31 mouse cellular contexts compared by ENCODE assay signal in genomic region chr11:21374096-21374495, GRCm38 (mm10). TPM values are rescaled to one million over a fixed set of nuclear protein-coding genes. Genes with fewer than 3 reads are reported as not detected.
DNase-seq lines count a peak whose midpoint lies in the region; ATAC-seq and TF ChIP-seq lines count a peak whose summit lies in the region.
"Had no signal": no experiment of that assay in that cellular context is flagged by ENCODE, and none has a peak within 500 bp of the region (broad histone marks: within the 10 kb centered on the region; RNA-seq: fewer than 3 reads in every experiment).

No protein-coding gene starts in this region.

- H3K4me2 ChIP-seq in hindbrain, postnatal 0 days (ENCODE audit: low read depth, low read length): no peak overlapping the region
- H3K4me2 ChIP-seq in hindbrain, embryonic 13.5 days: no peak overlapping the region
- no peak overlapping the region for H3K4me2 ChIP-seq in kidney, embryonic 14.5 days (replicated peaks; ENCODE audit: low read depth, low read length)
- H3K4me2 ChIP-seq in liver, postnatal 0 days (ENCODE audit: low read depth, low read length): no peak overlapping the region
- H3K4me2 ChIP-seq: embryonic facial prominence, embryonic 12.5 days; heart, embryonic 11.5 days; intestine, embryonic 15.5 days; limb, embryonic 15.5 days; lung, embryonic 14.5 days; midbrain, embryonic 15.5 days had no signal

- H3K36me3 ChIP-seq in hindbrain, postnatal 0 days (ENCODE audit: insufficient read depth, low read length): no peaks in the 10 kb centered on the region
- H3K36me3 ChIP-seq in hindbrain, embryonic 13.5 days: no peaks in the 10 kb centered on the region
- H3K36me3 ChIP-seq in kidney, embryonic 14.5 days (ENCODE audit: control insufficient read depth, insufficient read depth, low read length): no peaks in the 10 kb centered on the region
- no peaks in the 10 kb centered on the region for H3K36me3 ChIP-seq in liver, adult 2 months (ENCODE audit: control insufficient read depth, insufficient read depth, low read length)
- no peaks in the 10 kb centered on the region for H3K36me3 ChIP-seq in liver, postnatal 0 days (replicated peaks; ENCODE audit: insufficient read depth, low read length)
- H3K36me3 ChIP-seq: embryonic facial prominence, embryonic 12.5 days; hindbrain, embryonic 10.5 days; intestine, embryonic 15.5 days; limb, embryonic 10.5 days; limb, embryonic 15.5 days; midbrain, embryonic 15.5 days had no signal

- TF ChIP-seq CTCF in hindbrain, postnatal 0 days (IDR thresholded peaks at IDR 0.05; ENCODE audit: low read depth): no peak
- no peak for TF ChIP-seq CTCF in liver, adult 2 months (IDR thresholded peaks at IDR 0.05; ENCODE audit: low read depth, low read length)
- no peak for TF ChIP-seq CTCF in liver, postnatal 0 days (IDR thresholded peaks at IDR 0.05; ENCODE audit: low read depth)

- TF ChIP-seq EP300 in liver, postnatal 0 days (IDR thresholded peaks at IDR 0.05; ENCODE audit: low read depth): no peak

- peaks cover 4% of the 10 kb centered on the region; the same call in 1 of the 2 replicates for H3K79me2 ChIP-seq in liver, adult 2 months (ENCODE audit: control insufficient read depth, insufficient read depth, low read length)

- H3K4me3 ChIP-seq in hindbrain, postnatal 0 days (ENCODE audit: low read length): no peak overlapping the region
- no peak overlapping the region for H3K4me3 ChIP-seq in hindbrain, embryonic 13.5 days
- H3K4me3 ChIP-seq in kidney, embryonic 14.5 days (ENCODE audit: low read length): no peak overlapping the region
- H3K4me3 ChIP-seq in liver, adult 2 months (ENCODE audit: insufficient read depth, low read depth, low read length): no peak overlapping the region
- no peak overlapping the region for H3K4me3 ChIP-seq in liver, postnatal 0 days (ENCODE audit: low read depth, low read length)
- H3K4me3 ChIP-seq: embryonic facial prominence, embryonic 12.5 days; gastrocnemius, adult 2 months; hindbrain, embryonic 10.5 days; intestine, embryonic 15.5 days; limb, embryonic 10.5 days; limb, embryonic 15.5 days; midbrain, embryonic 15.5 days had no signal

- WGBS in hindbrain, postnatal 0 days: 68% methylated on average over 3 of the region's 3 CpGs
- 90% methylated on average over 3 of the region's 3 CpGs for WGBS in hindbrain, embryonic 13.5 days
- 93% methylated on average over 3 of the region's 3 CpGs for WGBS in kidney, embryonic 14.5 days
- WGBS in liver, adult 2 months: 37% methylated on average over 3 of the region's 3 CpGs
- 80% methylated on average over 3 of the region's 3 CpGs for WGBS in liver, postnatal 0 days (ENCODE audit: insufficient replicate concordance)

- no peaks in the 10 kb centered on the region for H3K27me3 ChIP-seq in hindbrain, postnatal 0 days (ENCODE audit: insufficient read depth, low read length)
- no peaks in the 10 kb centered on the region for H3K27me3 ChIP-seq in hindbrain, embryonic 13.5 days
- no peaks in the 10 kb centered on the region for H3K27me3 ChIP-seq in kidney, embryonic 14.5 days (ENCODE audit: control insufficient read depth, insufficient read depth, low read length)
- H3K27me3 ChIP-seq in liver, adult 2 months (ENCODE audit: control insufficient read depth, insufficient read depth, low read length): no peaks in the 10 kb centered on the region
- no peaks in the 10 kb centered on the region for H3K27me3 ChIP-seq in liver, postnatal 0 days (ENCODE audit: insufficient read depth, low read length)
- H3K27me3 ChIP-seq: embryonic facial prominence, embryonic 12.5 days; intestine, embryonic 15.5 days; limb, embryonic 15.5 days; midbrain, embryonic 15.5 days had no signal

- H3K9ac ChIP-seq in hindbrain, postnatal 0 days (replicated peaks; ENCODE audit: low read length): no peak overlapping the region
- no peak overlapping the region for H3K9ac ChIP-seq in hindbrain, embryonic 13.5 days
- H3K9ac ChIP-seq in kidney, embryonic 14.5 days (ENCODE audit: low read depth, low read length): no peak overlapping the region
- H3K9ac ChIP-seq in liver, adult 2 months (ENCODE audit: low read depth, low read length): no peak overlapping the region
- no peak overlapping the region for H3K9ac ChIP-seq in liver, postnatal 0 days (replicated peaks)
- H3K9ac ChIP-seq: embryonic facial prominence, embryonic 12.5 days; intestine, embryonic 15.5 days; limb, embryonic 15.5 days; liver, embryonic 14.5 days; lung, embryonic 14.5 days; midbrain, embryonic 15.5 days had no signal

- DNase-seq in hindbrain, postnatal 0 days (ENCODE audit: low spot score): peak; percentile 30
- peak; percentile 72 for DNase-seq in kidney, adult 9 months
- DNase-seq in liver, adult 2 months (ENCODE audit: extremely low read depth, low read depth, low spot score): peak; percentile 88
- no peak for DNase-seq in liver, postnatal 0 days
- peak; percentile 15 for DNase-seq in brain, adult 2 months (ENCODE audit: low read depth, low spot score)
- no peak for DNase-seq in ovary, adult 18-20 months (ENCODE audit: low spot score)
- DNase-seq: adrenal gland, adult 2 months; adrenal gland, postnatal 36 days; cerebellum, adult 8-10 months; cerebellum, postnatal 36 days; embryo, embryonic 11 days; gastrocnemius, adult 2 months; gastrocnemius, postnatal 36 days; lung, embryonic 14.5 days; lung, postnatal 14 days; right cerebral cortex, adult 18-20 months; thymus, postnatal 4 days had no signal

- no peaks in the 10 kb centered on the region for H3K9me3 ChIP-seq in hindbrain, postnatal 0 days (ENCODE audit: low read length)
- H3K9me3 ChIP-seq in hindbrain, embryonic 13.5 days: no peaks in the 10 kb centered on the region
- H3K9me3 ChIP-seq in kidney, embryonic 14.5 days (ENCODE audit: control insufficient read depth, low read length): no peaks in the 10 kb centered on the region
- H3K9me3 ChIP-seq in liver, postnatal 0 days (ENCODE audit: low read length): no peaks in the 10 kb centered on the region
- H3K9me3 ChIP-seq: embryonic facial prominence, embryonic 12.5 days; hindbrain, embryonic 10.5 days; intestine, embryonic 15.5 days; limb, embryonic 10.5 days; limb, embryonic 15.5 days; midbrain, embryonic 15.5 days had no signal

- H3K27ac ChIP-seq in hindbrain, postnatal 0 days: no peak overlapping the region
- no peak overlapping the region for H3K27ac ChIP-seq in hindbrain, embryonic 13.5 days
- H3K27ac ChIP-seq in kidney, embryonic 14.5 days (ENCODE audit: low read depth, low read length): no peak overlapping the region
- H3K27ac ChIP-seq in liver, adult 2 months (replicated peaks; ENCODE audit: insufficient read depth, low read depth, low read length): no peak overlapping the region
- H3K27ac ChIP-seq in liver, postnatal 0 days (ENCODE audit: low read depth): no peak overlapping the region
- H3K27ac ChIP-seq: embryonic facial prominence, embryonic 12.5 days; gastrocnemius, adult 2 months; hindbrain, embryonic 10.5 days; intestine, embryonic 15.5 days; limb, embryonic 10.5 days; limb, embryonic 15.5 days; liver, embryonic 14.5 days; midbrain, embryonic 15.5 days had no signal

- TF ChIP-seq POLR2A in liver, adult 2 months (IDR thresholded peaks at IDR 0.05; ENCODE audit: extremely low read depth, insufficient read depth, low read length): no peak

- ATAC-seq in hindbrain, postnatal 0 days: no peak
- ATAC-seq in hindbrain, embryonic 13.5 days (ENCODE audit: low FRiP score): no peak
- no peak for ATAC-seq in kidney, embryonic 14.5 days (ENCODE audit: low FRiP score, low TSS enrichment)
- ATAC-seq in liver, postnatal 0 days: no peak
- ATAC-seq: activated CD4-positive, CD25-positive, alpha-beta regulatory T cell, adult 4 months; CD4-positive, CD25-positive, alpha-beta regulatory T cell, adult 4 months; forebrain, embryonic 16.5 days; hindbrain, embryonic 16.5 days; intestine, embryonic 15.5 days; midbrain, embryonic 15.5 days had no signal

- peaks cover 3% of the 10 kb centered on the region; the same call in 1 of the 2 replicates for H3K4me1 ChIP-seq in hindbrain, postnatal 0 days (ENCODE audit: insufficient read depth, low read length)
- peaks cover 14% of the 10 kb centered on the region for H3K4me1 ChIP-seq in hindbrain, embryonic 13.5 days (replicated peaks)
- H3K4me1 ChIP-seq in kidney, embryonic 14.5 days (ENCODE audit: control insufficient read depth, insufficient read depth, low read length): no peaks in the 10 kb centered on the region
- H3K4me1 ChIP-seq in liver, adult 2 months (ENCODE audit: control insufficient read depth, insufficient read depth, low read length): no peaks in the 10 kb centered on the region; the same call in 1 of the 2 replicates
- H3K4me1 ChIP-seq in liver, postnatal 0 days (ENCODE audit: insufficient read depth): no peaks in the 10 kb centered on the region; the same call in 1 of the 2 replicates

RNA-seq across cellular contexts. Expression of gene Ugp2, which starts 3.1 kb away (rescaled TPM):
- 37.4 and 41.2 TPM in 2 replicates for total RNA-seq in hindbrain, postnatal 0 days (2014; rRNA removed)
- polyA plus RNA-seq in hindbrain, postnatal 0 days (2015; fragmentation: Nextera tagmentation; extraction: Ambion mirVana): 66.8 and 70.2 TPM in 2 replicates
- 65.0 and 71.6 TPM in 2 replicates for polyA plus RNA-seq in hindbrain, embryonic 13.5 days (2015; fragmentation: Nextera tagmentation; extraction: Ambion mirVana)
- 68.9 and 71.1 TPM in 2 replicates for polyA plus RNA-seq in kidney, embryonic 14.5 days (2014; fragmentation: Nextera tagmentation; extraction: Ambion mirVana)
- 275 and 425 TPM in 2 replicates for total RNA-seq in liver, adult 2 months (2014; rRNA removed)
- 26.4 and 26.8 TPM in 2 replicates for polyA plus RNA-seq in liver, adult 2 months (2012; rRNA removed)
- 88.1 and 92.9 TPM in 2 replicates for polyA plus RNA-seq in liver, postnatal 0 days (2015; fragmentation: Nextera tagmentation; extraction: Ambion mirVana)

Comparison
In these comparisons a context has a peak if more than half of its experiments do, and no peak if none do; other contexts are left out.
1. DNase-seq: peak in hindbrain, postnatal 0 days (single experiment), kidney, adult 9 months (single experiment), liver, adult 2 months (single experiment) and brain, adult 2 months (single experiment); none in liver, postnatal 0 days (single experiment) and ovary, adult 18-20 months (single experiment).